In genomic region chr8:121372639-121372986, GRCm38 (mm10) we compare ENCODE assay signal across 26 mouse cellular contexts.
DNase-seq lines count a peak whose midpoint lies in the region; ATAC-seq and TF ChIP-seq lines count a peak whose summit lies in the region.
"Had no signal": no experiment of that assay in that cellular context is flagged by ENCODE, and none has a peak within 500 bp of the region (broad histone marks: within the 10 kb centered on the region; RNA-seq: fewer than 3 reads in every experiment).

No protein-coding gene starts in this region.

- no peak overlapping the region for H3K9ac ChIP-seq in heart, embryonic 12.5 days
- H3K9ac ChIP-seq in heart, embryonic 16.5 days (ENCODE audit: low read length): no peak overlapping the region
- H3K9ac ChIP-seq in limb, embryonic 13.5 days: no peak overlapping the region
- H3K9ac ChIP-seq: hindbrain, embryonic 14.5 days; liver, embryonic 15.5 days; lung, embryonic 14.5 days; neural tube, embryonic 15.5 days had no signal

- H3K36me3 ChIP-seq in heart, embryonic 12.5 days: no peaks in the 10 kb centered on the region
- no peaks in the 10 kb centered on the region for H3K36me3 ChIP-seq in heart, embryonic 16.5 days (ENCODE audit: control insufficient read depth, insufficient read depth)
- H3K36me3 ChIP-seq in limb, embryonic 13.5 days: no peaks in the 10 kb centered on the region
- H3K36me3 ChIP-seq: liver, embryonic 15.5 days; neural tube, embryonic 15.5 days had no signal

- H3K4me1 ChIP-seq in heart, embryonic 12.5 days (replicated peaks): peaks cover 65% of the 10 kb centered on the region
- H3K4me1 ChIP-seq in heart, embryonic 16.5 days (ENCODE audit: control insufficient read depth, insufficient read depth, low read length): peaks cover 26% of the 10 kb centered on the region
- peaks cover 70% of the 10 kb centered on the region for H3K4me1 ChIP-seq in limb, embryonic 13.5 days

- WGBS in heart, embryonic 12.5 days: 67% methylated on average over 10 of the region's 10 CpGs
- 68% methylated on average over 10 of the region's 10 CpGs for WGBS in heart, embryonic 16.5 days
- 22% methylated on average over 10 of the region's 10 CpGs for whole genome bisulfite sequencing in limb, embryonic 13.5 days

- 0 out of 2 replicates have a peak, but pooled peaks cover 7% of the 10 kb centered on the region for H3K27me3 ChIP-seq in heart, embryonic 12.5 days (replicated peaks)
- no peaks in the 10 kb centered on the region; the same call in 1 of the 2 replicates for H3K27me3 ChIP-seq in heart, embryonic 16.5 days (ENCODE audit: control insufficient read depth, insufficient read depth, low read length)
- H3K27me3 ChIP-seq in limb, embryonic 13.5 days: peaks cover 36% of the 10 kb centered on the region
- H3K27me3 ChIP-seq: liver, embryonic 15.5 days had no signal

- no peak for ATAC-seq in heart, embryonic 12.5 days (ENCODE audit: insufficient number of reproducible peaks, low FRiP score)
- no peak for ATAC-seq in heart, embryonic 16.5 days (replicated peaks; ENCODE audit: extremely low read depth, insufficient read depth, low FRiP score)
- no peak for ATAC-seq in limb, embryonic 13.5 days (ENCODE audit: low FRiP score, low read depth)
- ATAC-seq: forebrain, embryonic 14.5 days; inflammation-experienced regulatory T-cells, adult 6 months; Patski had no signal

- no peak for TF ChIP-seq CTCF in layer of hippocampus, adult 2 months (conservative IDR thresholded peaks at IDR 0.05)

- no peak overlapping the region for H3K4me2 ChIP-seq in heart, embryonic 12.5 days
- no peak overlapping the region for H3K4me2 ChIP-seq in heart, embryonic 16.5 days (ENCODE audit: low read depth, low read length)
- peak overlapping the region; percentile 32 for H3K4me2 ChIP-seq in limb, embryonic 13.5 days (replicated peaks)
- H3K4me2 ChIP-seq: hindbrain, embryonic 14.5 days; liver, embryonic 15.5 days; lung, embryonic 14.5 days; neural tube, embryonic 15.5 days had no signal

- no peak overlapping the region for H3K27ac ChIP-seq in heart, embryonic 12.5 days (ENCODE audit: poor library complexity, severe bottlenecking)
- 0 out of 2 replicates have a peak overlapping the region, but pooled peaks have one; percentile 19 for H3K27ac ChIP-seq in heart, embryonic 16.5 days (ENCODE audit: low read length)
- H3K27ac ChIP-seq in layer of hippocampus, adult 2 months: peak overlapping the region; percentile 70
- H3K27ac ChIP-seq in limb, embryonic 13.5 days: no peak overlapping the region
- H3K27ac ChIP-seq: hindbrain, embryonic 14.5 days; liver, embryonic 15.5 days; neural tube, embryonic 15.5 days had no signal

- DNase-seq in heart, adult 11 months: peak; percentile 95
- DNase-seq in heart, postnatal 4 days: no peak
- no peak for DNase-seq in layer of hippocampus, adult 2 months (ENCODE audit: low spot score in 2 of 2)
- DNase-seq in layer of hippocampus, adult 18-20 months (ENCODE audit: low spot score in 2 of 2): no peak
- no peak for DNase-seq in adrenal gland, postnatal 14 days
- DNase-seq: adrenal gland, postnatal 10 days; cerebellum, adult 11 months; cerebellum, adult 9-10 months; cerebellum, postnatal 36 days; embryo, embryonic 11 days; gastrocnemius, postnatal 25 days; kidney, adult 9 months; lung, embryonic 14.5 days; lung, postnatal 14 days; midbrain, embryonic 14.5 days; retina, postnatal 1 day; thymus, postnatal 4 days had no signal

- H3K4me3 ChIP-seq in heart, embryonic 12.5 days: no peak overlapping the region
- no peak overlapping the region for H3K4me3 ChIP-seq in heart, embryonic 16.5 days (ENCODE audit: low read length)
- no peak overlapping the region for H3K4me3 ChIP-seq in layer of hippocampus, adult 2 months
- no peak overlapping the region for H3K4me3 ChIP-seq in limb, embryonic 13.5 days
- H3K4me3 ChIP-seq: liver, embryonic 15.5 days; neural tube, embryonic 15.5 days had no signal

- no peaks in the 10 kb centered on the region for H3K9me3 ChIP-seq in heart, embryonic 12.5 days (replicated peaks)
- no peaks in the 10 kb centered on the region for H3K9me3 ChIP-seq in heart, embryonic 16.5 days (replicated peaks; ENCODE audit: control insufficient read depth, low read length)
- H3K9me3 ChIP-seq in limb, embryonic 13.5 days: no peaks in the 10 kb centered on the region
- H3K9me3 ChIP-seq: liver, embryonic 15.5 days; neural tube, embryonic 15.5 days had no signal

Comparison
In these comparisons a context has a peak if more than half of its experiments do, and no peak if none do; other contexts are left out.
1. H3K27ac ChIP-seq: peak in heart, embryonic 16.5 days (single experiment) and layer of hippocampus, adult 2 months (single experiment); none in heart, embryonic 12.5 days (single experiment) and limb, embryonic 13.5 days (single experiment).